Mouse (Mus musculus) liver, embryonic 15.5 days (tissue): ENCODE measurements around the gene Aicda. TPM values are rescaled to one million over a fixed set of nuclear protein-coding genes. Genes with fewer than 3 reads are reported as not detected.
"Not testable (repeated sequence)": the region's sequence is repeated elsewhere in the genome, so short reads cannot be mapped to it uniquely, and the experiment has no call there.

ENCODE experiments used
- ATAC-seq: fragments of 200-750 bp; cut with Nextera tagmentation; 2 replicates; pipeline ENCODE4 v1.8.0; 2017; ENCODE audit warnings: moderate number of reproducible peaks, mild to moderate bottlenecking, moderate library complexity; ENCODE audit not compliant: insufficient read depth
- H3K27ac ChIP-seq: fragments of 300-500 bp; sonication (generic); replicated peaks from 2 replicates; pipeline ENCODE4 v1.5.1; 2015; ENCODE audit warnings: mild to moderate bottlenecking, inconsistent platforms
- H3K27me3 ChIP-seq: fragments of 300-500 bp; sonication (generic); 2 replicates; pipeline ENCODE4 v1.6.1; 2015; ENCODE audit warnings: mild to moderate bottlenecking, inconsistent platforms
- H3K36me3 ChIP-seq: fragments of 300-500 bp; sonication (generic); replicated peaks from 2 replicates; pipeline ENCODE4 v1.6.1; 2015; ENCODE audit warnings: moderate library complexity, mild to moderate bottlenecking, inconsistent platforms
- H3K4me1 ChIP-seq: fragments of 300-500 bp; sonication (generic); replicated peaks from 2 replicates; pipeline ENCODE4 v1.6.1; 2015; ENCODE audit warnings: inconsistent platforms
- H3K4me2 ChIP-seq: fragments of 300-500 bp; sonication (generic); 2 replicates; pipeline ENCODE4 v1.6.1; 2015; ENCODE audit warnings: moderate library complexity, mild to moderate bottlenecking, inconsistent platforms
- H3K4me3 ChIP-seq: fragments of 300-500 bp; sonication (generic); replicated peaks from 2 replicates; pipeline ENCODE4 v1.5.1; 2015; ENCODE audit warnings: mild to moderate bottlenecking, inconsistent platforms
- H3K9ac ChIP-seq: fragments of 300-500 bp; sonication (generic); 2 replicates; pipeline ENCODE4 v1.6.1; 2015; ENCODE audit warnings: moderate library complexity, mild to moderate bottlenecking, inconsistent platforms
- H3K9me3 ChIP-seq: fragments of 300-500 bp; sonication (generic); replicated peaks from 2 replicates; pipeline ENCODE4 v1.6.1; 2016; ENCODE audit warnings: inconsistent platforms
- WGBS: fragments of 180-500 bp; shearing (Covaris S2); methylation state at CpG from one replicate; pipeline ENCODE4 v1.1.7; 2015; ENCODE audit warnings: mixed read lengths; ENCODE audit not compliant: insufficient replicate concordance; 5-methylcytosine and 5-hydroxymethylcytosine counted together
- polyA plus RNA-seq: library from polyadenylated mRNA; unstranded; fragments of >200 nt; fragmentation: Nextera tagmentation; extraction: Ambion mirVana; gene quantifications from 2 replicates; pipeline ENCODE4 v1.2.1, GENCODE M21; 2015

The Aicda gene
- polyA plus RNA-seq, 1 experiment from 2014 or later: not detected

- Histone ChIP-seq H3K4me3 (no peak overlapping the region), H3K36me3 (no peaks in the 10 kb centered on the region), H3K9ac (no peak overlapping the region), H3K27me3 (peaks cover 13% of the 10 kb centered on the region), H3K27ac (no peak overlapping the region), H3K4me2 (no peak overlapping the region), H3K4me1 (no peaks in the 10 kb centered on the region), H3K9me3 (no peaks in the 10 kb centered on the region)
- no peak for ATAC-seq
- WGBS: 13% methylated on average over 12 of the region's 12 CpGs
Observed at GRCm38 (mm10) chr6:122527596-122527995, 26.0 kb upstream of the Aicda start.

- H3K27me3 ChIP-seq: peaks cover 13% of the 10 kb centered on the region
- H3K27ac ChIP-seq: no peak overlapping the region
- no peaks in the 10 kb centered on the region; the same call in 1 of the 2 replicates for H3K4me1 ChIP-seq
- 60% methylated on average over 11 of the region's 11 CpGs for WGBS
- H3K36me3 ChIP-seq: no peaks in the 10 kb centered on the region
- no peak overlapping the region for H3K4me2 ChIP-seq
- H3K9me3 ChIP-seq: no peaks in the 10 kb centered on the region
- H3K4me3 ChIP-seq: no peak overlapping the region
- no peak overlapping the region for H3K9ac ChIP-seq
- ATAC-seq: no peak
Observed at GRCm38 (mm10) chr6:122528136-122528535, 25.5 kb upstream of the Aicda start.

DNA sequence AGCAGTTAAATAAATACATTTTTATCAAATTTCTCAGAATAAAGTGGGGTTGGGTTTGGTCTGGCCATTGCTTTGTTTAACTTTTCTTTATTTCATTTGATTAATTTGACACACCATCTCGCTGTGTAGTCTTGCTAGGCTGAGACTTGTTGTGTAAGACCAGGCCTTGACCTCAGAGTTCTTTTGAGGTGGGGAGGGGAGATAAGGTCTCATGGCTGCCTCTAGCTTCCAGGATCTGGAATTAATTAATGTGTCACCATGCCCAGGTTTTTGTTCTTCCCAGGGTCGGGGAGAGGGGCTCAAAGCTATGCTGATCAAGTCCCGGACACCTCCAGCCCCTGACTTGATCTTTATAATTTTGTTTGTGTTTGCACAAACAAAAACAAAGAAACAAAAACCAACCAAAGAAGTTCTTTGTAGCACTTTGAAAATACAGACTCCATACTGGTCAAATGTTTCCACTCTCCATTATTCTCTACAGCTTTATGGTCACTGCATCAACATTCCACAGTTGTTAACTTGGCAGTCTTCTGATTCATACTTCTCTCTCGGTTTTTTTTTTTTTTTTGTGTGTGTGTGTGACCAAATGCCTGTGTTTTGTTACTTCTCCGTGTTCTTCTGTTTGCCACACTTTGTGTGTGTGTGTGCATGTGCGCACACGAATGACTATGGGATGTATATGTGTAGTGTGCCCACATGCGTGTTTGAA is 22.0 kb upstream of the Aicda start:
- H3K27ac ChIP-seq: no peak overlapping the region
- H3K27me3 ChIP-seq: peaks cover 13% of the 10 kb centered on the region
- H3K36me3 ChIP-seq: no peaks in the 10 kb centered on the region
- no peaks in the 10 kb centered on the region for H3K9me3 ChIP-seq
- H3K4me2 ChIP-seq: no peak overlapping the region
- ATAC-seq: no peak
- H3K9ac ChIP-seq: no peak overlapping the region
- H3K4me1 ChIP-seq: no peaks in the 10 kb centered on the region; the same call in 1 of the 2 replicates
- 62% methylated on average over 8 of the region's 8 CpGs for WGBS
- H3K4me3 ChIP-seq: no peak overlapping the region

- Histone ChIP-seq H3K36me3 (no peaks in the 10 kb centered on the region), H3K9ac (no peak overlapping the region), H3K9me3 (no peaks in the 10 kb centered on the region), H3K4me3 (no peak overlapping the region), H3K27me3 (peaks cover 8% of the 10 kb centered on the region), H3K27ac (no peak overlapping the region), H3K4me2 (peak overlapping the region; percentile 38), H3K4me1 (no peaks in the 10 kb centered on the region; the same call in 1 of the 2 replicates)
- ATAC-seq: no peak
- WGBS: 4% methylated on average over 4 of the region's 4 CpGs
Observed at GRCm38 (mm10) chr6:122532883-122533302, 20.7 kb upstream of the Aicda start.

GRCm38 (mm10) chr6:122534032-122534431 is 19.6 kb upstream of the Aicda start:
- ATAC-seq: no peak
- H3K4me3 ChIP-seq: no peak overlapping the region
- H3K9me3 ChIP-seq: no peaks in the 10 kb centered on the region
- H3K27ac ChIP-seq: no peak overlapping the region
- 34% methylated on average over 3 of the region's 3 CpGs for WGBS
- H3K36me3 ChIP-seq: no peaks in the 10 kb centered on the region
- no peaks in the 10 kb centered on the region for H3K27me3 ChIP-seq
- H3K4me1 ChIP-seq: no peaks in the 10 kb centered on the region; the same call in 1 of the 2 replicates
- H3K4me2 ChIP-seq: no peak overlapping the region
- no peak overlapping the region for H3K9ac ChIP-seq

DNA sequence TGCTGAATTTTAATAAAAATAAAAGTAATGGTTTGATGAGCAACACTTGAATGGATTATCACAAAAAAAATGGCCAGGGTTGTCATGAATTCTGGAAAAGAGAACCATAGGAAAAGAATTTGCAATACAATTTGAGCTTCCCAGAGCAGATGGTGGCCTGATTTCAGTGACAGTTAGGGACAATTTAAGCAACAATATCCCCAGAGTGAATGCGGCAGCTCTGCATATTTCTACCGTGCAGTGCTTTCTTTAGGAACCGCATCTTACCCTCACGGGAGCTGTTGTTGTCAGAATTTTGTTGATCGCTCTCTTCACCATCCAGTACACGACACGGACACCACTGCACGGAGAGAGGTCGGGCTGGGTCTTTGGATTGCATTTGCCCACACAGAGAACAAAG is 14.0 kb upstream of the Aicda start:
- Histone ChIP-seq H3K9me3 (no peaks in the 10 kb centered on the region), H3K4me3 (no peak overlapping the region), H3K4me2 (no peak overlapping the region), H3K36me3 (no peaks in the 10 kb centered on the region), H3K27ac (no peak overlapping the region), H3K4me1 (no peaks in the 10 kb centered on the region), H3K27me3 (no peaks in the 10 kb centered on the region), H3K9ac (no peak overlapping the region)
- ATAC-seq: no peak
- 79% methylated on average over 9 of the region's 9 CpGs for WGBS

DNA sequence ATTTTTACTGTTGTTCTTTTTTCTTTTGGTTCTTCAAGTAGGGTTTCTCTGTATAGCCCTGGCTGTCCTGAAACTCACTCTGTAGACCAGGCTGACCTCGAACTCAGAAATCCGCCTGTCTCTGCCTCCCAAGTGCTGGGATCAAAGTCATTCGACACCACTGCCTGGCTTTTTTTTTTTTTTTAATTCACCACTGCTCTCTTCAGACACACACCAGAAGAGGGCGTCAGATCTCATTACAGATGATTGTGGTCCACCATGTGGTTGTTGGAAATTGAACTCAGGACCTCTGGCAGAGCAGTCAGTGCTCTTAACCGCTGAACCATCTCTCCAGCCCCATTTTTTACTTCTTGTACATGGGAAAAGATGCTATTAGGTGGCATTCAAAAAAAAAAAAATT is 11.1 kb upstream of the Aicda start:
- H3K9me3 ChIP-seq, H3K27ac ChIP-seq, H3K4me1 ChIP-seq, H3K36me3 ChIP-seq, H3K4me3 ChIP-seq, H3K4me2 ChIP-seq, H3K9ac ChIP-seq, ATAC-seq, H3K27me3 ChIP-seq: not testable (repeated sequence)
- WGBS: 50% methylated on average over 5 of the region's 5 CpGs

DNA sequence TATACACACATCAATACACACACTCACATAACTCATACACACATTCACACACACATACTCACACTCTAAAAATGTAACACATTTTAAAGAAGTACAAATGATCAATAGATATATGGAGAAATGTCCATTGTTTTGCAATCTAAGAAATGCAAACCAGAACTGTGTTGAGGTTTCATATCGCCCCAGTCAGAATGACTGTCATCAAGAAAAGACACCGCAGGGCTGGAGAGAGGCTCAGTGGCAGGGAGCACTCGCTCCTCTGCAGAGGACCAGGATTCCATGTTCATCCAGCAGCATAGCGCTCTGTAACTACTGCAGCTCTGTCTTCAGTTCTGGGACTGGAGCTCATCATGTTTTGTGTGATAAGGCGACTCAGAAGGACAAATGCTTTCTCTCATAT is 10.0 kb upstream of the Aicda start:
- Histone ChIP-seq H3K27ac (no peak overlapping the region), H3K27me3 (no peaks in the 10 kb centered on the region), H3K4me2 (no peak overlapping the region), H3K9me3 (no peaks in the 10 kb centered on the region), H3K4me3 (no peak overlapping the region), H3K9ac (no peak overlapping the region), H3K4me1 (no peaks in the 10 kb centered on the region), H3K36me3 (no peaks in the 10 kb centered on the region)
- WGBS: 66% methylated on average over 5 of the region's 5 CpGs
- ATAC-seq: no peak

DNA sequence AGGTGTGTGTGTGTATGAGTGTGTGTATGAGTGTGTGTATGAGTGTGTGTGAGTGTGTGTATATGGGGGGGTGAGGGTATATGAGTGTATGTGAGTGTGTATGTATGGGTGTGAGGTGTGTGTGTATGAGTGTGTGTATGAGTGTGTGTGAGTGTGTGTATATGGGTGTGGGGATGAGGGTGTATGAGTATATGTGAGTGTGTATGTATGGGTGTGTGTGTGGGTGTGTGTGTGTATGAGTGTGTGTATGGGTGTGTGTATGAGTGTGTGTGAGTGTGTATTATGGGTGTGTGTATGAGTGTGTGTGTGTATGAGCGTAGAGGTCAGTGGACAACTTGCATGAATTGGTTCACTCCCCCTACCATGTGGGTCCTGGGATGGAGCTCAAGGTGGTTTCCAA is 8.9 kb upstream of the Aicda start:
- Histone ChIP-seq H3K9ac (no peak overlapping the region), H3K9me3 (no peaks in the 10 kb centered on the region), H3K27me3 (no peaks in the 10 kb centered on the region), H3K4me1 (no peaks in the 10 kb centered on the region), H3K4me3 (no peak overlapping the region), H3K4me2 (no peak overlapping the region), H3K36me3 (no peaks in the 10 kb centered on the region), H3K27ac (no peak overlapping the region)
- 73% methylated on average over 1 of the region's 1 CpGs for WGBS
- ATAC-seq: no peak

DNA sequence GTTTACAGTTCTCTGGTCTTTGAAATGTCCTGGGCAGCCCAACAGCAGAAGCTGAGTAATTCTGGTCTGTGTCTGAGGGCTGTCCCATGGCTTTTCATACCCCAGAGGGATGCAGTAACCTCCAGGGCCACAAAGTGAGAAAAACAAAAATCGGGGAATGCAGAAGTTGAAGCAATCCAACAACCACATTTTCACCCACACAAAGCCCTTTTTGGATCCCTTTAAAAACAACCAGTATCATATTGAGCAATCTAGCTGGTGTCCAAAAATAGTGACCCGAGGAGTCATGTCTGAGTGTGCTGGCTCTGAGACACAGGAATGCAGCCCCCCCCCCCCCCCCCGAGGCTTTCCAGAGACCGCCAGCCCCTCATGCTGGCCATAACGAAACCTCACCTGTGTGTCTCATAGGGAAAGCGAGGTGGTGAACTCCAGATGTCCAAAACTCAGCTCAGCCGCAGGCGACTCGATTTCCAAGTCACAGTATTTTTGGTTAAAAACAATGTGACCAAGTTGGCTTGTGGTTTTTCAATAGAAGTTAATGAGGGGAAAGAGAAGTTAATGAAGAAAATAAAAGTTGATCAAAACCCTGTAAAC is 8.2 kb upstream of the Aicda start:
- WGBS: 52% methylated on average over 9 of the region's 9 CpGs
- no peak overlapping the region for H3K4me3 ChIP-seq
- no peaks in the 10 kb centered on the region for H3K36me3 ChIP-seq
- H3K27ac ChIP-seq: no peak overlapping the region
- H3K4me2 ChIP-seq: no peak overlapping the region
- ATAC-seq: no peak
- no peaks in the 10 kb centered on the region for H3K27me3 ChIP-seq
- no peak overlapping the region for H3K9ac ChIP-seq
- no peaks in the 10 kb centered on the region for H3K4me1 ChIP-seq
- H3K9me3 ChIP-seq: no peaks in the 10 kb centered on the region

DNA sequence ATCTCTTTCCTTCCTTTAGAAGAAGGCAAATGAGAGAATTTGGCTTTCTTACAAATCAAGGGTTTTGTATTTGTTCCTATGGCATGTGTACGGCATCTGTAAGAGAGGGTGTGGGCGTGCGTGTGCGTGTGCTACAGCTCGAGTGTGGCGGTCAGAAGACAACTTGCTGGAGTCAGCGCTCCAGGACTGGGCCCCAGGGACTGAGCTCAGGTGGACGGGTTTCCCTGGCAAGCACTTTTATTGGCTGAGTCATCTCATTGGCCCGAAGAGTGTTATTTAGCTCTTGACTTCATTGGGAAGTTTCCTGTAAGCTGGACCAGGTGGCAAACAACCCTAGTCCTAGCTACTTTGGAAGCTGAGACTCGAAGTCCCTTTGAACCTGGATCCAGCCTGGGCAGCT is 7.7 kb upstream of the Aicda start:
- H3K9ac ChIP-seq: no peak overlapping the region
- WGBS: 71% methylated on average over 10 of the region's 10 CpGs
- no peak overlapping the region for H3K4me3 ChIP-seq
- ATAC-seq: no peak
- H3K27ac ChIP-seq: no peak overlapping the region
- no peaks in the 10 kb centered on the region for H3K27me3 ChIP-seq
- no peaks in the 10 kb centered on the region for H3K4me1 ChIP-seq
- H3K9me3 ChIP-seq: no peaks in the 10 kb centered on the region
- no peaks in the 10 kb centered on the region for H3K36me3 ChIP-seq
- H3K4me2 ChIP-seq: no peak overlapping the region

DNA sequence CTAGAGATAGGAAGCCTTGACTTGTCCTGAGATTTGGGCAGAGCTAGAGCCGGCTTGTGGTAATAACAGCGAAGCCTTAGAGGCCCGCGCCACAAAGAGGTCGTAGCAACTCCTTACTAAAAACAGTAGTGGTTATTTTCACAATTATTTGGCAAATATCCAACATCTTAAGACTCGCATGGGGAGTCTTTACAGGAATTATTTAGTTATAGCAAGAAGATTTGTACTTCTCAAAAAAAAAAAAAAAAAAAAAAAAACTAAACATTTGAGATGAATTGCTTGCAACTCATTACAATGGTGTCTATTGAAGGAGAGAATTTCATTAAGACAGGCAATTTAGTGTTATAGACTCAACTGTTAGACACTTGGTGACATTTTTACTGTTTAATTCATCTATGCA is 501 bp downstream of the Aicda start:
- no peaks in the 10 kb centered on the region for H3K9me3 ChIP-seq
- no peaks in the 10 kb centered on the region for H3K4me1 ChIP-seq
- H3K27ac ChIP-seq: no peak overlapping the region
- 0 out of 2 replicates have a peak, but pooled peaks cover 4% of the 10 kb centered on the region for H3K27me3 ChIP-seq
- H3K9ac ChIP-seq: no peak overlapping the region
- no peak for ATAC-seq
- H3K4me3 ChIP-seq: no peak overlapping the region
- H3K36me3 ChIP-seq: no peaks in the 10 kb centered on the region
- WGBS: 59% methylated on average over 6 of the region's 6 CpGs
- no peak overlapping the region for H3K4me2 ChIP-seq
